Mouse (Mus musculus) A20 (cell line): Measurements from ENCODE around the gene Gpr1.
A peak's percentile ranks its signal among the peaks of the same experiment; 100 is the strongest.
"Not testable (repeated sequence)": the region's sequence is repeated elsewhere in the genome, so short reads cannot be mapped to it uniquely, and the experiment has no call there.

Experiments used
- DNase-seq: peaks from one replicate; pipeline ENCODE4 v3.0.0-alpha.2; 2011; ENCODE audit warnings: low read depth, low spot score

Gene Gpr1

GRCm38 (mm10) chr1:63180575-63180974 lies 33.8 kb downstream of the Gpr1 start:
- not testable (repeated sequence) for DNase-seq

- DNase-seq, result no peak
Measured at GRCm38 (mm10) chr1:63180122-63180521, 34.2 kb downstream of the Gpr1 start.

- no peak for DNase-seq
Measured at GRCm38 (mm10) chr1:63178308-63178707, 36.0 kb downstream of the Gpr1 start.

GRCm38 (mm10) chr1:63176604-63177421 lies 37.5 kb downstream of the Gpr1 start, which contains the start of the genes Eef1b2 and Ndufs1:
Gene Eef1b2, plus strand, starts transcription at chr1:63176825.
Gene Ndufs1, minus strand, starts transcription at chr1:63176833.
- peak; percentile 98 for DNase-seq

GRCm38 (mm10) chr1:63176259-63176603 lies 38.1 kb downstream of the Gpr1 start:
- DNase-seq, result no peak

GRCm38 (mm10) chr1:63175853-63176252 lies 38.5 kb downstream of the Gpr1 start:
- DNase-seq, result no peak

GRCm38 (mm10) chr1:63168638-63169037 lies 45.7 kb downstream of the Gpr1 start:
- DNase-seq, result no peak

- DNase-seq, result no peak
Measured at GRCm38 (mm10) chr1:63140231-63140630, 74.1 kb downstream of the Gpr1 start.

- not testable (repeated sequence) for DNase-seq
Measured at GRCm38 (mm10) chr1:63138586-63138985, 75.8 kb downstream of the Gpr1 start.

GRCm38 (mm10) chr1:63137971-63138370 lies 76.4 kb downstream of the Gpr1 start:
- no peak for DNase-seq

GRCm38 (mm10) chr1:63134530-63134929 lies 79.8 kb downstream of the Gpr1 start:
- no peak for DNase-seq
